Mouse (Mus musculus) midbrain, embryonic 11.5 days (tissue): ENCODE data around the gene Podxl2. TPM values are rescaled to one million over a fixed set of nuclear protein-coding genes. Genes with fewer than 3 reads are reported as not detected.

Experiments
- ATAC-seq: fragments of 200-750 bp; cut with Nextera tagmentation; 2 replicates; pipeline ENCODE4 v1.8.0; 2017; ENCODE audit warnings: moderate TSS enrichment, moderate library complexity; ENCODE audit not compliant: low FRiP score
- DNase-seq: peaks from one replicate; pipeline ENCODE4 v3.0.0; 2015; ENCODE audit warnings: low spot score; ENCODE audit errors: missing footprints
- H3K27ac ChIP-seq: fragments of 300-500 bp; sonication (generic); 2 replicates; pipeline ENCODE4 v1.5.1; 2014; ENCODE audit warnings: low read depth, low read length
- H3K27me3 ChIP-seq: fragments of 300-500 bp; sonication (generic); 2 replicates; pipeline ENCODE4 v1.6.1; 2014; ENCODE audit warnings: mild to moderate bottlenecking, low read length, moderate library complexity, mixed read lengths; ENCODE audit not compliant: control insufficient read depth, insufficient read depth
- H3K36me3 ChIP-seq: fragments of 300-500 bp; sonication (generic); 2 replicates; pipeline ENCODE4 v1.6.1; 2014; ENCODE audit warnings: mild to moderate bottlenecking, low read length, moderate library complexity, mixed read lengths; ENCODE audit not compliant: control insufficient read depth, insufficient read depth
- H3K4me1 ChIP-seq: fragments of 300-500 bp; sonication (generic); 2 replicates; pipeline ENCODE4 v1.6.1; 2014; ENCODE audit warnings: low read length; ENCODE audit not compliant: control insufficient read depth, insufficient read depth
- H3K4me2 ChIP-seq: fragments of 300-500 bp; sonication (generic); 2 replicates; pipeline ENCODE4 v1.6.1; 2014; ENCODE audit warnings: mild to moderate bottlenecking, moderate library complexity
- H3K4me3 ChIP-seq: fragments of 300-500 bp; sonication (generic); 2 replicates; pipeline ENCODE4 v1.5.1; 2014; ENCODE audit warnings: low read depth, low read length
- H3K9ac ChIP-seq: fragments of 300-500 bp; sonication (generic); 2 replicates; pipeline ENCODE4 v1.6.1; 2014; ENCODE audit warnings: low read length
- H3K9me3 ChIP-seq: fragments of 300-500 bp; sonication (generic); 2 replicates; pipeline ENCODE4 v1.6.1; 2016; ENCODE audit warnings: low read length; ENCODE audit not compliant: control insufficient read depth
- WGBS: fragments of 180-500 bp; shearing (Covaris S2); extraction: QIAGEN DNeasy Blood & Tissue Kit; methylation state at CpG from one replicate; pipeline ENCODE4 v1.1.7; 2014; 5-methylcytosine and 5-hydroxymethylcytosine counted together
- polyA plus RNA-seq: library from polyadenylated mRNA; unstranded; fragments of >200 nt; fragmentation: Nextera tagmentation; extraction: Ambion mirVana; gene quantifications from 2 replicates; pipeline ENCODE4 v1.2.1, GENCODE M21; 2014

Gene Podxl2
- polyA plus RNA-seq, 1 experiment from 2014 or later: 118 TPM

DNA sequence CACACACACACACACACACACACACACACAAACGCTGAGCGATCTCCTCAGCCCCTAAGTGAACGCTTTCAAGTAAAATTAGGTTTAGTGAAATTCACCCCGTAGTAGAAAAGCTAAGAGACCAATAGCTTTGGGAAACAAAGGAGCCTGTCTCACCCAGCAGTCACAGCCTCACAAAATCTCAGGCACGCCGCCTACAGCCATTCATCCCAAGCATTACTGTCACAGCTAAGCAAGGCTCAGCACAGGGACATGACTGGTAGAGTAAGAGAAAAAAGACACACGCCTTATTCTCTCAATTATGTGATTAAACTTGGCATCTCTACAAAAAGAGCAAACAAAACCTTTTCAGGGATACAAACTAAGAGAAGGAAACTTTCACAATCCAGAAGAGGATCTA, 6.5 kb upstream of the Podxl2 start:
- no peaks in the 10 kb centered on the region for H3K9me3 ChIP-seq
- no peak overlapping the region for H3K4me3 ChIP-seq
- H3K4me1 ChIP-seq: peaks cover 7% of the 10 kb centered on the region
- ATAC-seq (peak; percentile 70), DNase-seq (no peak)
- no peaks in the 10 kb centered on the region for H3K27me3 ChIP-seq
- 60% methylated on average over 7 of the region's 7 CpGs for WGBS
- 0 out of 2 replicates have a peak overlapping the region, but pooled peaks have one; percentile 11 for H3K27ac ChIP-seq
- no peak overlapping the region for H3K9ac ChIP-seq
- peaks cover 23% of the 10 kb centered on the region for H3K36me3 ChIP-seq
- no peak overlapping the region for H3K4me2 ChIP-seq

DNA sequence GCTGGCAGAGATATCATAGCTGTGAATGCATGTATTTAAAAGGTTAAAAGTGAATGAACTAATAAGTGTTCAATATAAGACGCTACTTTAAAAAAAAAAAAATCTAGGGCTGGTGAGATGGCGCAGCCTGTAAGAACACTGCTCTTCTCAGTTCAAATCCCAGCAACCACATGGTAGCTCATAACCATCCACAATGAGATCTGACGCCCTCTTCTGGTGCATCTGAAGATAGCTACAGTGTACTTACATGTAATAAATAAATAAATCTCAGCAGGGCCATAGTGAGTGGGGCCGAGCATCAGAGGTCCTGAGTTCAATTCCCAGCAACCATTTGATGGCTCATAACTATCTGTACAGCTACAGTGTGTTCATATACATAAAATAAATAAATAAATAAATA, 4.6 kb upstream of the Podxl2 start:
- 71% methylated on average over 4 of the region's 4 CpGs for WGBS

DNA sequence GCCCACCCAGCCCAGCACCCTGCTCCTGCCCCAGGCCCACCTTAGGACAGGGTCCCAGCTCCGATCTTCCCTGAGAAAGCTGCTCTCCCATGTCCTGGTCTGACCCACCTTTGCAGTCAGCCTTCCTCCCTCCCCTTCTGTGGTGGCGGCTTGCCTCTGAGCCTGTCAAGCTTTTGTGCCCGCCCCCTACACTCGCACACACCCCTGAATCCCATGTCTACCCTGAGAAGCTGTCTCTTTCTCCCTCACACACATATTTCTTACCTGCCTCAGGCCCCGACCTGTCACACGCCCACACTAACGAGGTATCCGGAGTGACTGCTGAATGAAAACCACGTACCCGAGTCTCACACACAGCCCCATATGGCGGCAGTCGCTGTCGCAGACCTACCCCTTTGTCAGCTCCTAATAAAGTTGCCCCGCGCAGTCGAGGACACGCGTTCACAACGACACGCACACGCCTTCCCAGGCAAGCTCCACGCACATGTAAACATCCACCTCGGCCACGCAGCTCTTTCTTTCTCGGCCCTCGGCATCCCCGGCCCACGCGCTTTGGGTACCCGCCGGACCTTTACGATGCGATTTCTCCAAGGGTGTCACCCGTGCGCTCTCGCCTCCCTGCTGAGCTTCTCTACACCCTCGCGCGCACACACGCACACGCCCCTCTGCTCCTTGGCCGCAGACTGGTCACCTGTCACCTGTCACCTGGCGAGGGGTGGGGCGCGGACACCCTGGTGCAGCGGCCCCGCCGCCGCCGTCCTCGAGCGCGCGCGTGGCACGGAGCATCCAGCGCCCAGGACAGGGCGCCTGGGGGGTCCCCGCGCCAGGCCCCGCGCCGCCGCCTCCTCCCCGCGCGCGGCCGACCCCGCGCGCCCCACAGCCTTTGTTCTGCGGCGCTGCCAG, 628 bp downstream of the Podxl2 start:
- DNase-seq: peak; percentile 95
- peak; percentile 22 for ATAC-seq
- Histone ChIP-seq H3K9me3 (no peaks in the 10 kb centered on the region), H3K9ac (peak overlapping the region; percentile 94), H3K27me3 (peaks cover 4% of the 10 kb centered on the region), H3K4me1 (peaks cover 11% of the 10 kb centered on the region), H3K36me3 (no peaks in the 10 kb centered on the region), H3K4me2 (peak overlapping the region; percentile 100), H3K4me3 (peak overlapping the region; percentile 62), H3K27ac (peak overlapping the region; percentile 10)
- WGBS: 4% methylated on average over 64 of the region's 74 CpGs

More for the DNA sequence above, 4.6 kb upstream of the Podxl2 start:
- DNase-seq: no peak
- no peak overlapping the region for H3K4me3 ChIP-seq
- H3K27me3 ChIP-seq: peaks cover under 1% of the 10 kb centered on the region
- H3K36me3 ChIP-seq: peaks cover 9% of the 10 kb centered on the region
- H3K9ac ChIP-seq: no peak overlapping the region
- H3K27ac ChIP-seq: no peak overlapping the region
- no peak for ATAC-seq
- no peaks in the 10 kb centered on the region for H3K9me3 ChIP-seq
- peaks cover 7% of the 10 kb centered on the region for H3K4me1 ChIP-seq
- no peak overlapping the region for H3K4me2 ChIP-seq

DNA sequence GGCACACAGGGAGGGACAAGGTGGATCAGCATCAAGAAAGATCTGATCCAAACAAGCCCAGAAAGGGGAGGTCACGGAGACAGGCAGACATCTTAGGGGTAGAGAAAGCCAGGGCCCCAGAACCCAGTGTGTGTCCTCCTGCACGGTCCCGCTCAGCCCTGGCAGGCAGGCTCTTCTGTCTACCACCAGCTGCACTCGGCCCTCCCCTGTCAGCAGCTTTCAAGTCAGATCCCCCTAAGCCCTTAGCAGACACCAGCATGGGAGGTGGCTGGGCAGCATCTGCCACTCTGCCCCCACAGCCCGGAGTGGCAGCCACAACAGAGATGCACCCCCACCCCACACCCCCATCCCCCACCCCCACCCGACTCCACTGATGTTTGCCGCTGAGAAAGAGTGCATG, 2.0 kb downstream of the Podxl2 start:
- peak; percentile 51 for ATAC-seq
- H3K27ac ChIP-seq: no peak overlapping the region

DNA sequence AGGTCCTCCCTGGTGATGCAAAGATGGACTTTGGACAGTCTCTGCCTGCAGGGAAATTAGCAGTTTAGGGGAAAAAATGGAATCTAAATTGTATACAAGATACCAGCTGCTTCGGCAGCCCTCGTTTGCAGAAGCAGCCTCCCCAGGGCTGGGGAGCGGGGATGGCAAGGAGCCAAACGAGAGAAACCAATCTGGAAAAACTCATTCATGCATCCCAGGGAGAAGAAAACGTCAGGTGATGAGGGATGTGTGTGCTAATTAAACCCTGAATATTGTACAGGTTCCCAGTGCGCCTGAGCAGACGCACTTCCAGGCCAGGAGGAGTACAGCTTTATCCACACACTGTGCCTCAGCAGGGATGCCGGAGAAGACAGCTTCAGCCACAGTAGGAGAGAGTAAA, 3.3 kb downstream of the Podxl2 start:
- ATAC-seq (no peak), DNase-seq (no peak)
- no peak overlapping the region for H3K4me3 ChIP-seq
- no peaks in the 10 kb centered on the region for H3K9me3 ChIP-seq
- H3K27ac ChIP-seq: no peak overlapping the region
- no peak overlapping the region for H3K9ac ChIP-seq
- 62% methylated on average over 8 of the region's 8 CpGs for WGBS
- H3K27me3 ChIP-seq: peaks cover 4% of the 10 kb centered on the region
- H3K4me2 ChIP-seq: no peak overlapping the region
- H3K36me3 ChIP-seq: no peaks in the 10 kb centered on the region
- peaks cover 11% of the 10 kb centered on the region for H3K4me1 ChIP-seq

More for the DNA sequence above, 2.0 kb downstream of the Podxl2 start:
- Histone ChIP-seq H3K9ac (peak overlapping the region; percentile 33; the same call in 1 of the 2 replicates), H3K27me3 (peaks cover 4% of the 10 kb centered on the region), H3K4me1 (peaks cover 11% of the 10 kb centered on the region), H3K36me3 (no peaks in the 10 kb centered on the region), H3K4me2 (peak overlapping the region; percentile 100), H3K4me3 (peak overlapping the region; percentile 62), H3K9me3 (no peaks in the 10 kb centered on the region)
- 23% methylated on average over 7 of the region's 7 CpGs for WGBS
- DNase-seq: peak; percentile 87

DNA sequence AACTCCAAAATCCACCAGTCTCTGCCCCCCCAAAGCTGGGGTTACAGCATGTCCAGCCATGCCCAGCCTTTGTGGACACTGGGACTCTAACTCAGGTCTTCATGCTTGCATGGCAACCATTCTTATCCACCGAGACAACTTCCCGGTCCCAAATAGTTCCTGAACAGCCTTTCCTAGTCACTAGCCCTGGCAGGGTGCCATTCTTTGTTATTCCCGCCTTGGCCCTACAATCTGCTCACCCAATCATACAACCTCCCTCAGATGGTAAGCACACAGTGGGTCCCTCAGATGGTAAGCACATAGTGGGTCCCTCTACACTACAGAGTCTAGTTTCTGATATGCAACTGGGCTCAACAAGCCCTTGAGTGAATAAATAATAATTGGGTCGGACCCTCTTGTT, 4.2 kb downstream of the Podxl2 start:
- peaks cover 11% of the 10 kb centered on the region for H3K4me1 ChIP-seq

DNA sequence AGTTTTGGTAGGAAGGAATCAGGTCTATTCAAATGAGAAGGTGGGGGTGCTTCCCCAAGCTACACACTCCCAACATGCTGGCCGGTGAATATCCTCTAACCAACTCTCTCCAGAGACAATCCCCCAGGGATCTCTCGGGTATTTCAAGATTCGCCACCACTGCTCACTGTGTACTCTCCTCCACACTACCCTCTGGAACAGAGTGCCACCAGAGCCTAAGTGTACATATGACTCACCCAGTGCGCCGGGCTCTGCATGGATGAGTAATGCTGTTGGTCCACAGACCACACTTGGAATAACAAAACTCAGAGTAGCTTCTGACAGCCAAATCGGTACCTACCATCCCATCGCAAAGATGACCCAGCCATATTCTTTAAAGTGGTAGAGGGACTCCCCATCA, 5.4 kb downstream of the Podxl2 start:
- Histone ChIP-seq H3K4me2 (no peak overlapping the region), H3K9ac (no peak overlapping the region), H3K4me1 (peaks cover 11% of the 10 kb centered on the region), H3K4me3 (no peak overlapping the region), H3K36me3 (no peaks in the 10 kb centered on the region), H3K27me3 (peaks cover 3% of the 10 kb centered on the region), H3K9me3 (no peaks in the 10 kb centered on the region), H3K27ac (no peak overlapping the region)
- ATAC-seq: no peak
- DNase-seq: no peak
- 89% methylated on average over 7 of the region's 7 CpGs for WGBS

More for the DNA sequence above, 4.2 kb downstream of the Podxl2 start:
- no peak overlapping the region for H3K9ac ChIP-seq
- DNase-seq (no peak), ATAC-seq (no peak)
- H3K27ac ChIP-seq: no peak overlapping the region
- no peak overlapping the region for H3K4me3 ChIP-seq
- peaks cover 4% of the 10 kb centered on the region for H3K27me3 ChIP-seq
- H3K4me2 ChIP-seq: no peak overlapping the region
- no peaks in the 10 kb centered on the region for H3K36me3 ChIP-seq
- H3K9me3 ChIP-seq: no peaks in the 10 kb centered on the region
- WGBS: 65% methylated on average over 4 of the region's 4 CpGs

DNA sequence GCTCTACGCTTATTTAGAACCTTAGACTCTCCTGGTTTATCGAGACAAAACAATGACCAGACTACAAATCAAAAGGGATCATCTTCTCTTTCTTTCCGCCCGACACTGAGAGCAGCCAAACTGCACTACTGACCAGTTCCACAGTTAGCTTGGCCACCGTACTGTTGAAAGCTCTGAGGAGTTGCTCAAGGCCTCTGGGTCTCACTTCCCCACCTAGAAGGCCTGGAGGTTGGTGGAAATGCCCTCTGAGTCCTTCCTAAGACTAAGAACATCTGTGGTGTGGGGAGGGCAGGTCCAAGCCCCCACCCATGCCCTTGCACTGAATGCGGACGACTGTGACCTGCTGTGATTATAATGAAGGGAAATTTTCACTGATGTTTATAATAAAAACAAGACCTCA, 9.1 kb downstream of the Podxl2 start:
- Histone ChIP-seq H3K4me1 (no peaks in the 10 kb centered on the region), H3K9ac (no peak overlapping the region), H3K9me3 (no peaks in the 10 kb centered on the region), H3K27me3 (no peaks in the 10 kb centered on the region), H3K4me2 (no peak overlapping the region), H3K36me3 (peaks cover 15% of the 10 kb centered on the region), H3K27ac (no peak overlapping the region), H3K4me3 (no peak overlapping the region)
- 85% methylated on average over 7 of the region's 7 CpGs for WGBS
- ATAC-seq: no peak
- no peak for DNase-seq

DNA sequence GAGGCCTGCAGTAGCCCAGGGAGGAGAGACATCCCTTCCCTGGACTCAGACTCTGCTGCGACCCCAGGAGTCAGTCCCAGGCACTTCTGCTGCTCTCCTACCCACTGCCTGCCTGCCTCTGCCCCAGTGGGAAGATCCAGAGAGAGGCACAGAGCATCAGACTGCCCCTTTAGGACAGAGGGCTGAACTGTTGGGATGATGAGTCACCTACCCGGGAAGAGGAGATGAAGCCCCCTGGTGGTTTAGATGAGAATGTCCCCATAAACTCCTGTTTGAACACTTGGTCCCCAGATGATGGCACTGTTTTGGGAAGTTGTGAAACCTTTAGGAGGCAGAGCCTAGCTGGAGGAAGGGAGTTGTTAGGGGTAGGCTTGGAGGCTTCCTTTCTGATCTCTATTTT, 13.9 kb downstream of the Podxl2 start:
- H3K27me3 ChIP-seq: no peaks in the 10 kb centered on the region
- peaks cover 16% of the 10 kb centered on the region for H3K36me3 ChIP-seq
- 19% methylated on average over 2 of the region's 2 CpGs for WGBS
- H3K4me3 ChIP-seq: no peak overlapping the region
- ATAC-seq (peak; percentile 42; the same call in 1 of the 2 replicates), DNase-seq (peak; percentile 89)
- no peaks in the 10 kb centered on the region for H3K9me3 ChIP-seq
- H3K9ac ChIP-seq: no peak overlapping the region
- H3K4me1 ChIP-seq: no peaks in the 10 kb centered on the region
- no peak overlapping the region for H3K4me2 ChIP-seq
- H3K27ac ChIP-seq: no peak overlapping the region
